Mouse (Mus musculus) hindbrain, embryonic 14.5 days (tissue): ENCODE data around the gene Nemp1. TPM values are rescaled to one million over a fixed set of nuclear protein-coding genes. Genes with fewer than 3 reads are reported as not detected.

Experiments
- ATAC-seq: fragments of 200-750 bp; cut with Nextera tagmentation; 2 replicates; pipeline ENCODE4 v1.8.0; 2017; ENCODE audit warnings: moderate number of reproducible peaks, mild to moderate bottlenecking, moderate TSS enrichment, moderate library complexity; ENCODE audit not compliant: low FRiP score
- DNase-seq: peaks from one replicate; pipeline ENCODE4 v3.0.0-alpha.2; 2015; ENCODE audit warnings: low spot score
- H3K27ac ChIP-seq: fragments of 300-500 bp; sonication (generic); 2 replicates; pipeline ENCODE4 v1.5.1; 2014; ENCODE audit warnings: mild to moderate bottlenecking, moderate library complexity
- H3K27me3 ChIP-seq: fragments of 300-500 bp; sonication (generic); 2 replicates; pipeline ENCODE4 v1.6.1; 2014; ENCODE audit warnings: mild to moderate bottlenecking, low read length, mixed read lengths; ENCODE audit not compliant: control insufficient read depth, insufficient read depth
- H3K36me3 ChIP-seq: fragments of 300-500 bp; sonication (generic); replicated peaks from 2 replicates; pipeline ENCODE4 v1.6.1; 2014; ENCODE audit not compliant: control insufficient read depth, insufficient read depth
- H3K4me1 ChIP-seq: fragments of 300-500 bp; sonication (generic); replicated peaks from 2 replicates; pipeline ENCODE4 v1.6.1; 2014; ENCODE audit warnings: antibody characterized with exemption, low read length, mixed read lengths; ENCODE audit not compliant: control insufficient read depth, insufficient read depth
- H3K4me2 ChIP-seq: fragments of 300-500 bp; sonication (generic); replicated peaks from 2 replicates; pipeline ENCODE4 v1.6.1; 2014; ENCODE audit warnings: mild to moderate bottlenecking, moderate library complexity
- H3K4me3 ChIP-seq: fragments of 300-500 bp; sonication (generic); replicated peaks from 2 replicates; pipeline ENCODE4 v1.5.1; 2014; ENCODE audit warnings: mild to moderate bottlenecking, low read length
- H3K9ac ChIP-seq: fragments of 300-500 bp; sonication (generic); 2 replicates; pipeline ENCODE4 v1.6.1; 2014
- H3K9me3 ChIP-seq: fragments of 300-500 bp; sonication (generic); 2 replicates; pipeline ENCODE4 v1.6.1; 2016; ENCODE audit warnings: low read length; ENCODE audit not compliant: control insufficient read depth
- WGBS: fragments of 180-500 bp; shearing (Covaris S2); extraction: QIAGEN DNeasy Blood & Tissue Kit; methylation state at CpG from one replicate; pipeline ENCODE4 v1.1.7; 2014; 5-methylcytosine and 5-hydroxymethylcytosine counted together
- polyA plus RNA-seq: library from polyadenylated mRNA; unstranded; fragments of >200 nt; fragmentation: Nextera tagmentation; extraction: Ambion mirVana; gene quantifications from 2 replicates; pipeline ENCODE4 v1.2.1, GENCODE M21; 2014

Gene Nemp1
- polyA plus RNA-seq, 1 experiment from 2014 or later, result 3.3 TPM

DNA sequence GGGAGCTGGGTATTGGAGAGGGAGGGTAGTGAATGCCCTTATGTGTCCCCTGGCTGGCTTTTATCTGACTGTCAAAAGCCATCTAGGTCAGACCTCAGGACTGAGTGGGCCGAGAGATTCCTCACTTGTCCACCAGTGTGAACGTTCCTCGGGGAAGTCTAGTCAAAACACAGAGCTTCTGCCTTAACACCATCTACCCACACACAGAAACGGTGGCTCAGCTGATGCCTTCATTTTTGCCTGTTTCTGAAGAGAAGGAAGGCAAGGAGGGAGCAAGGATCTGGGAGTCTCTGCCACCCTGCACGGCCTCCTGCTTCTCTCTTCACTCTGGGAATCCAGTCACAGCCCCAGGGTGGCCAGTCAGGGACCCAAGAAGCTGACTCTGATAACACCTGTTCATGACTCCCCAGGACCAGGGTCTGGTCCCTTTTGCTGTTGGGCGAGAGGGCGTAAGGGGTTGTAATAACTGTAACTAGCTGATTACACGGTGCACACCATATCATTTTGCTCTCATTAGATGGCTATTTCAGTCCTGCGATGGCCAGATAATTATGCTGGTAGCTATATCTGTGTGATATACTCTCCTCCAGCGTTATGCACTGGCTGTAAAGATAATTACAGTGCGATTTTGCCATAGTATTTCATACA, 63.7 kb downstream of the Nemp1 start:
- Histone ChIP-seq H3K27ac (no peak overlapping the region), H3K9ac (no peak overlapping the region), H3K9me3 (no peaks in the 10 kb centered on the region), H3K36me3 (no peaks in the 10 kb centered on the region), H3K4me2 (no peak overlapping the region), H3K4me1 (0 out of 2 replicates have a peak, but pooled peaks cover 4% of the 10 kb centered on the region), H3K4me3 (no peak overlapping the region), H3K27me3 (no peaks in the 10 kb centered on the region)
- DNase-seq, result no peak
- WGBS, result 57% methylated on average over 11 of the region's 11 CpGs
- no peak for ATAC-seq

DNA sequence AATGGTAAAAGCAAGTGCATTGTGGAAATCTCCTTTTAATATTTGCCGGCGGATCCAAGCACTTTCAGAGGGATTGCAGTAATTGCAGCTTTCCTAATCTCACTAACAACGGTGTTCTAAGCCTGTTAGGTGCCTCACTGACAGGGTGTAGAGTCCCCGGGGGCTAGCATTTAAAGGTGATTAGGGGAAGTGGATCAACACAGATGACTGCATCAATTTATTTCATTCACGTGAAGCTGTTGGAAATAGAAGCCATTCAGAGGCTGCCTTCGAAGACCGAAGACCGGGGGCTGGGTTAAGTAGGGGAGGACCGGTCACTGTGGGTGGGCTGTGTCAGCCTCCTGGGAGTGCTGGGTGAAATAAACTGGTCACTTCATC, 64.2 kb downstream of the Nemp1 start:
- H3K4me1 ChIP-seq, result 0 out of 2 replicates have a peak, but pooled peaks cover 4% of the 10 kb centered on the region
- WGBS, result 37% methylated on average over 9 of the region's 9 CpGs
- H3K27ac ChIP-seq, result no peak overlapping the region
- no peak overlapping the region for H3K4me2 ChIP-seq
- ATAC-seq (no peak), DNase-seq (no peak)
- no peaks in the 10 kb centered on the region for H3K27me3 ChIP-seq
- H3K4me3 ChIP-seq, result no peak overlapping the region
- H3K36me3 ChIP-seq, result no peaks in the 10 kb centered on the region
- H3K9me3 ChIP-seq, result no peaks in the 10 kb centered on the region
- H3K9ac ChIP-seq, result no peak overlapping the region

GRCm38 (mm10) chr10:127731397-127731796, 64.7 kb downstream of the Nemp1 start:
- no peaks in the 10 kb centered on the region for H3K9me3 ChIP-seq
- H3K4me1 ChIP-seq, result 0 out of 2 replicates have a peak, but pooled peaks cover 4% of the 10 kb centered on the region
- H3K4me2 ChIP-seq, result no peak overlapping the region
- 43% methylated on average over 5 of the region's 5 CpGs for WGBS
- H3K9ac ChIP-seq, result no peak overlapping the region
- H3K4me3 ChIP-seq, result no peak overlapping the region
- H3K36me3 ChIP-seq, result no peaks in the 10 kb centered on the region
- no peak for ATAC-seq
- H3K27ac ChIP-seq, result no peak overlapping the region
- no peak for DNase-seq
- H3K27me3 ChIP-seq, result no peaks in the 10 kb centered on the region

- no peak overlapping the region for H3K4me2 ChIP-seq
- H3K4me3 ChIP-seq, result no peak overlapping the region
- H3K27me3 ChIP-seq, result no peaks in the 10 kb centered on the region
- H3K4me1 ChIP-seq, result 0 out of 2 replicates have a peak, but pooled peaks cover 4% of the 10 kb centered on the region
- 54% methylated on average over 5 of the region's 5 CpGs for WGBS
- H3K36me3 ChIP-seq, result no peaks in the 10 kb centered on the region
- H3K9ac ChIP-seq, result no peak overlapping the region
- DNase-seq (peak; percentile 67), ATAC-seq (no peak)
- no peak overlapping the region for H3K27ac ChIP-seq
- no peaks in the 10 kb centered on the region for H3K9me3 ChIP-seq
Measured at GRCm38 (mm10) chr10:127734434-127734833, 67.7 kb downstream of the Nemp1 start.

DNA sequence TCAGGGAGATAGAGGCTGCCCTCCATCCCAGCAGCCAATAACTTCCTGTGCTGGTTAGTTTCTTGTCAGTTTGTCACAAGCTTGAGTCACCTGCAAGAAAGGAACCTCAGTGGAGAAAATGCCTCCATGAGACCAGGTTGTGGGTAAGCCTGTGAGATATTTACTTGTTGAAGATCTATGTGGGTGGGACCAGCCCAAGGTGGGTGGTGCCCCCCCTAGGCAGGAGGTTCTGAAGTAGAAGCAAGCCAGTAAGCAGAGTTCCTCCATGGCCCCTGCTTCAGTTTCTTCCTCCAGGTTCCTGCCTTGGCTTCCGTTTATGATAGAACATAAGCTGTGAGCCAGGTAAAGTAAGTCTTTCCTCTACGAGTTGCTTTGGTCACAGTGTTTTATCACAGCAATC, 69.6 kb downstream of the Nemp1 start:
- Histone ChIP-seq H3K4me2 (no peak overlapping the region), H3K27ac (no peak overlapping the region), H3K27me3 (no peaks in the 10 kb centered on the region), H3K4me1 (peaks cover 12% of the 10 kb centered on the region), H3K36me3 (peaks cover under 1% of the 10 kb centered on the region; the same call in 1 of the 2 replicates), H3K9me3 (no peaks in the 10 kb centered on the region), H3K9ac (no peak overlapping the region), H3K4me3 (no peak overlapping the region)
- ATAC-seq, result no peak
- DNase-seq, result no peak
- 83% methylated on average over 2 of the region's 2 CpGs for WGBS

- 80% methylated on average over 4 of the region's 4 CpGs for WGBS
- Histone ChIP-seq H3K4me3 (no peak overlapping the region), H3K36me3 (peaks cover 7% of the 10 kb centered on the region), H3K27ac (no peak overlapping the region), H3K4me1 (peaks cover 12% of the 10 kb centered on the region), H3K9me3 (no peaks in the 10 kb centered on the region), H3K4me2 (no peak overlapping the region), H3K9ac (no peak overlapping the region), H3K27me3 (no peaks in the 10 kb centered on the region)
- no peak for DNase-seq
- ATAC-seq, result no peak
Measured at GRCm38 (mm10) chr10:127736916-127737315, 70.2 kb downstream of the Nemp1 start.

GRCm38 (mm10) chr10:127737552-127737951, 70.9 kb downstream of the Nemp1 start:
- Histone ChIP-seq H3K9me3 (no peaks in the 10 kb centered on the region), H3K27me3 (no peaks in the 10 kb centered on the region), H3K27ac (no peak overlapping the region), H3K4me3 (no peak overlapping the region), H3K4me1 (peaks cover 12% of the 10 kb centered on the region), H3K36me3 (peaks cover 14% of the 10 kb centered on the region), H3K9ac (no peak overlapping the region), H3K4me2 (no peak overlapping the region)
- DNase-seq, result no peak
- WGBS, result 21% methylated on average over 2 of the region's 2 CpGs
- no peak for ATAC-seq

DNA sequence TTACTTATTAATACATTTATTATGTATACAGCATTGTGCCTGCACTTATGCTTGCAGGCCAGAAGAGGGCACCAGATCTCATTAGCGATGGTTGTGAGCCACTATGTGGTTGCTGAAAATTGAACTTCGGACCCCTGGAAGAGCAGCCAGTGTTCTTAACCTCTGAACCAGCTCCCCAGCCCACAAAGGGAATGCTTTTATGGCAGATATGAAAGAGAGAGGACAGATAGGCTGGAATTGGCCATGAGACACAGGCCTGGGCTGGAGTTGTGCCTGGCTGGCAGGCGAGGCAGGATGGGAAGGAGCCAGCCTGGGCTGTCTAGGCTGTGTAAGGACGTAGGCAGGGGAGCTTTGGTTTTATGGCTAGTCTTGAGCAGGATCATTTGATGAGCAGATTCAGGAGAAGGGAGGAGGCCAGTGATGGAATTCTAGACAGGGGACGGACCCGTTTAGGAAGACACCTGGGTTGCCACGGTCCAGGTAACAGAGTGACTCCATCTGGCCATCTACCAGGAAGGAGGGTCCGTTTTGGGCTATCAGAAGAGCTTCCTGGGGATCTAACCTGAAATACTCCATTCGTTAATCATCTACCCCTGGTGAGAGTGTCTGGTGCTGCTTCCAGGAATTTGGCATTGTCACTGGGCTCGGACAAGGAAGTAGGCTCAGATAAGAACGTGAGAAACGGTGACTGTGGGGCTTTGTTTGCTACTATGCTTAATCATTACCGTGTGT, 71.6 kb downstream of the Nemp1 start:
- ATAC-seq (no peak), DNase-seq (no peak)
- Histone ChIP-seq H3K9ac (0 out of 2 replicates have a peak overlapping the region, but pooled peaks have one; percentile 97), H3K9me3 (no peaks in the 10 kb centered on the region), H3K27me3 (no peaks in the 10 kb centered on the region), H3K36me3 (peaks cover 21% of the 10 kb centered on the region), H3K4me2 (peak overlapping the region; percentile 69), H3K4me3 (peak overlapping the region; percentile 89), H3K4me1 (peaks cover 12% of the 10 kb centered on the region), H3K27ac (no peak overlapping the region)
- 53% methylated on average over 13 of the region's 13 CpGs for WGBS

DNA sequence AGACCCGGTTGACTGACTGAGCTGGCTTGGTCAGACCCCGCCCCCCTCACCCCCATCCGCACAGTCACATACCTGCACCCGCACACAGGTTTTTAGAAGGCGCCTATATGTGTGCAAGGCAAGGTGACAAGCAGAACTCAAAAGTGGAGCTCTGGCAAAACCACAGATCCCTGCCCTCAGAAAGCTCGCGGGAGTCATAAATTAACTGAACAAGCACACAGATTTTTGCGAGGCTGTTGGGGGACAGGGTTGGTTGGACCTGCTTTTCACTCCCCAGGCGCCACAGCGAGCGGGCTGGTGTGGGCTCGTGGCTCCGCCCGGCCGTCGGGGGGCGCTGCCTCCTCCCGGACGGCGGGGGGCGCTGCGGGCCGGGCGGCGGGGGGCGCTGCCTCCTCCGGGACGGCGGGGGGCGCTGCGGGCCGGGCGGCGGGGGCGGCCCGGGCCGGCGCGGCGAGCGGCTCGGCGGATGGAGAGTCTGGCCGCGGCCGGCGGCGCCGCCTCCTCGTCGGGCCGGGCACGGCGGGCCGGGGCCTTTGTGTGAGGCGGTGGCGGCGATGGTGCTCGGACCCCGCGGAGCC, 72.5 kb downstream of the Nemp1 start, which contains the start of gene Zbtb39:
Gene Zbtb39 (plus strand): TSS at position 456 of the 578 bp plus-strand sequence.
- peak within 1 kb of the TSS; percentile 97 for H3K9ac ChIP-seq
- DNase-seq, result peak; percentile 72
- ATAC-seq, result peak; percentile 88
- H3K4me2 ChIP-seq, result peak within 1 kb of the TSS; percentile 69
- peaks cover 12% of the 10 kb centered on the region for H3K4me1 ChIP-seq
- no peaks in the 10 kb centered on the region for H3K27me3 ChIP-seq
- H3K36me3 ChIP-seq, result peaks cover 30% of the 10 kb centered on the region
- no peaks in the 10 kb centered on the region for H3K9me3 ChIP-seq
- H3K27ac ChIP-seq, result peak within 1 kb of the TSS; percentile 73
- peak within 1 kb of the TSS; percentile 89 for H3K4me3 ChIP-seq
- WGBS, result 1% methylated on average over 29 of the region's 61 CpGs
